Mouse (Mus musculus): ENCODE results near the gene Slc8b1. TPM values are rescaled to one million over a fixed set of nuclear protein-coding genes. Genes with fewer than 3 reads are reported as not detected.

Slc8b1 gene
- total RNA-seq, 1 experiment: 20.5 TPM

- Histone ChIP-seq H3K4me3 (ENCODE audit: insufficient read depth in 1 of 2, low read depth in 1 of 2, low read length in 2 of 2, poor library complexity in 1 of 2, severe bottlenecking in 1 of 2) (peak overlapping the region; percentile 47; a peak in 2 of 4 replicates), H3K36me3 (ENCODE audit: control insufficient read depth, insufficient read depth, low read length, poor library complexity, severe bottlenecking) (no peaks in the 10 kb centered on the region), H3K27ac (ENCODE audit: insufficient read depth, low read depth, low read length, poor library complexity, severe bottlenecking) (no peak overlapping the region), H3K4me1 (ENCODE audit: control insufficient read depth in 2 of 2, insufficient read depth in 2 of 2, low read length in 2 of 2, poor library complexity in 1 of 2) (peaks cover 6 to 9% of the 10 kb centered on the region in 2 experiments; a peak in 3 of 4 replicates), H3K9ac (ENCODE audit: insufficient read depth, low read depth, low read length, poor library complexity, severe bottlenecking) (0 out of 2 replicates have a peak overlapping the region, but pooled peaks have one; percentile 17), H3K9me3 (ENCODE audit: control insufficient read depth, insufficient read depth, low read depth, low read length) (no peaks in the 10 kb centered on the region)
- TF ChIP-seq ZC3H11A (IDR thresholded peaks at IDR 0.05; ENCODE audit: borderline replicate concordance, low read depth, low read length) (no peak), HCFC1 (IDR thresholded peaks at IDR 0.05; ENCODE audit: borderline replicate concordance, insufficient read depth, low read length) (no peak), ZNF384 (IDR thresholded peaks at IDR 0.05; ENCODE audit: low read depth, low read length) (no peak), MAFK (IDR thresholded peaks at IDR 0.05; ENCODE audit: insufficient read depth, low read depth, low read length) (no peak), CHD2 (IDR thresholded peaks at IDR 0.05; ENCODE audit: low read depth, low read length) (no peak)
- no peak for DNase-seq (ENCODE audit: low read depth, low spot score)
- in situ Hi-C loops (cut with MboI; ENCODE audit: low sequenced_read_pairs in 2 of 2, unreplicated experiment in 2 of 2): no loop called here
Observed at GRCm38 (mm10) chr5:120566681-120567252, 55.8 kb downstream of the Slc8b1 start.

GRCm38 (mm10) chr5:120567253-120567701 is 56.3 kb downstream of the Slc8b1 start:
- Histone ChIP-seq H3K9ac (ENCODE audit: insufficient read depth, low read depth, low read length, poor library complexity, severe bottlenecking) (peak overlapping the region; percentile 17; the same call in 1 of the 2 replicates), H3K9me3 (ENCODE audit: control insufficient read depth, insufficient read depth, low read depth, low read length) (no peaks in the 10 kb centered on the region), H3K4me1 (ENCODE audit: control insufficient read depth in 2 of 2, insufficient read depth in 2 of 2, low read length in 2 of 2, poor library complexity in 1 of 2) (peaks cover 6% of the 10 kb centered on the region in 2 experiments; a peak in 3 of 4 replicates), H3K4me3 (ENCODE audit: insufficient read depth in 1 of 2, low read depth in 1 of 2, low read length in 2 of 2, poor library complexity in 1 of 2, severe bottlenecking in 1 of 2) (peak overlapping the region; percentile 47), H3K36me3 (ENCODE audit: control insufficient read depth, insufficient read depth, low read length, poor library complexity, severe bottlenecking) (no peaks in the 10 kb centered on the region), H3K27ac (ENCODE audit: insufficient read depth, low read depth, low read length, poor library complexity, severe bottlenecking) (no peak overlapping the region)
- TF ChIP-seq ZNF384 (IDR thresholded peaks at IDR 0.05; ENCODE audit: low read depth, low read length) (no peak), CHD2 (IDR thresholded peaks at IDR 0.05; ENCODE audit: low read depth, low read length) (no peak), ZC3H11A (IDR thresholded peaks at IDR 0.05; ENCODE audit: borderline replicate concordance, low read depth, low read length) (no peak), MAFK (IDR thresholded peaks at IDR 0.05; ENCODE audit: insufficient read depth, low read depth, low read length) (no peak), HCFC1 (IDR thresholded peaks at IDR 0.05; ENCODE audit: borderline replicate concordance, insufficient read depth, low read length) (no peak)
- DNase-seq (ENCODE audit: low read depth, low spot score): no peak
- in situ Hi-C loops (cut with MboI; ENCODE audit: low sequenced_read_pairs in 2 of 2, unreplicated experiment in 2 of 2): no loop called here

- no peak for DNase-seq (ENCODE audit: low read depth, low spot score)
- peaks cover 4 to 6% of the 10 kb centered on the region in 2 experiments; a peak in 3 of 4 replicates for H3K4me1 ChIP-seq (ENCODE audit: control insufficient read depth in 2 of 2, insufficient read depth in 2 of 2, low read length in 2 of 2, poor library complexity in 1 of 2)
- no peaks in the 10 kb centered on the region for H3K9me3 ChIP-seq (ENCODE audit: control insufficient read depth, insufficient read depth, low read depth, low read length)
- H3K27ac ChIP-seq (ENCODE audit: insufficient read depth, low read depth, low read length, poor library complexity, severe bottlenecking): no peak overlapping the region
- no peak overlapping the region for H3K9ac ChIP-seq (ENCODE audit: insufficient read depth, low read depth, low read length, poor library complexity, severe bottlenecking)
- TF ChIP-seq ZNF384 (IDR thresholded peaks at IDR 0.05; ENCODE audit: low read depth, low read length) (no peak), HCFC1 (IDR thresholded peaks at IDR 0.05; ENCODE audit: borderline replicate concordance, insufficient read depth, low read length) (no peak), ZC3H11A (IDR thresholded peaks at IDR 0.05; ENCODE audit: borderline replicate concordance, low read depth, low read length) (no peak), CHD2 (IDR thresholded peaks at IDR 0.05; ENCODE audit: low read depth, low read length) (no peak), MAFK (IDR thresholded peaks at IDR 0.05; ENCODE audit: insufficient read depth, low read depth, low read length) (no peak)
- no peak overlapping the region; a peak in 2 of 4 replicates for H3K4me3 ChIP-seq (ENCODE audit: insufficient read depth in 1 of 2, low read depth in 1 of 2, low read length in 2 of 2, poor library complexity in 1 of 2, severe bottlenecking in 1 of 2)
- H3K36me3 ChIP-seq (ENCODE audit: control insufficient read depth, insufficient read depth, low read length, poor library complexity, severe bottlenecking): no peaks in the 10 kb centered on the region
- in situ Hi-C loops (cut with MboI; ENCODE audit: low sequenced_read_pairs in 2 of 2, unreplicated experiment in 2 of 2): no loop called here
Observed at GRCm38 (mm10) chr5:120567761-120568211, 56.8 kb downstream of the Slc8b1 start.

- Histone ChIP-seq H3K36me3 (ENCODE audit: control insufficient read depth, insufficient read depth, low read length, poor library complexity, severe bottlenecking) (no peaks in the 10 kb centered on the region), H3K9me3 (ENCODE audit: control insufficient read depth, insufficient read depth, low read depth, low read length) (no peaks in the 10 kb centered on the region), H3K4me1 (ENCODE audit: control insufficient read depth in 2 of 2, insufficient read depth in 2 of 2, low read length in 2 of 2, poor library complexity in 1 of 2) (peaks cover 2 to 6% of the 10 kb centered on the region in 2 experiments; a peak in 3 of 4 replicates), H3K27ac (ENCODE audit: insufficient read depth, low read depth, low read length, poor library complexity, severe bottlenecking) (no peak overlapping the region), H3K4me3 (ENCODE audit: insufficient read depth in 1 of 2, low read depth in 1 of 2, low read length in 2 of 2, poor library complexity in 1 of 2, severe bottlenecking in 1 of 2) (no peak overlapping the region), H3K9ac (ENCODE audit: insufficient read depth, low read depth, low read length, poor library complexity, severe bottlenecking) (no peak overlapping the region)
- no peak for DNase-seq (ENCODE audit: low read depth, low spot score)
- in situ Hi-C loops (cut with MboI; ENCODE audit: low sequenced_read_pairs in 2 of 2, unreplicated experiment in 2 of 2): no loop called here
- TF ChIP-seq HCFC1 (IDR thresholded peaks at IDR 0.05; ENCODE audit: borderline replicate concordance, insufficient read depth, low read length) (no peak), MAFK (IDR thresholded peaks at IDR 0.05; ENCODE audit: insufficient read depth, low read depth, low read length) (no peak), ZNF384 (IDR thresholded peaks at IDR 0.05; ENCODE audit: low read depth, low read length) (no peak), CHD2 (IDR thresholded peaks at IDR 0.05; ENCODE audit: low read depth, low read length) (no peak), ZC3H11A (IDR thresholded peaks at IDR 0.05; ENCODE audit: borderline replicate concordance, low read depth, low read length) (no peak)
Observed at GRCm38 (mm10) chr5:120568336-120568768, 57.4 kb downstream of the Slc8b1 start.
